Mouse (Mus musculus) kidney, postnatal 25 days (tissue): ENCODE data around the gene Lce1l.
"Not testable (repeated sequence)": the region's sequence is repeated elsewhere in the genome, so short reads cannot be mapped to it uniquely, and the experiment has no call there.

Experiments used
- DNase-seq, 2 experiments: peaks; one replicate each; pipeline ENCODE4 v3.0.0; 2021; ENCODE audit warnings: mixed read lengths in 2 of 2

Gene Lce1l

GRCm38 (mm10) chr3:92851186-92851585 is at the start of gene Lce1l:
Gene Lce1l (minus strand): TSS chr3:92851286.
- DNase-seq = no peak

DNA sequence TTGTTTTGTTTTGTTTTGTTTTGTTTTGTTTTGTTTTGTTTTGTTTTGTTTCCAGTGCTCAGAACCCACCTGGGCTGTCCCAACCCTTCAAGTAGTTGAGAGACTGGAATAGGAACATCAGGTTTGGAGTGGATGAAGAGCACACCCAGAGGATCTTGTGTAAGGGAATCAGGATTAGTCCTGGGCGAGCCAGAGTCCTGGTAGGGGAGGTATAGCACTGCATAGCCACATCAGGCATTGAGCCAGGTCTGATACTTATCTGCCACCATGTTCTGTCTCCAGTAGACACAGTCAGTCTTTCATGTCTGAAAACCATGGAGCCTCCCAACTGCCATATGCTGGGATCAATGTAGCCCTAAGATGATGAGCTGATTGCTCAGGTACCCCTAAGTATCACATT is 43.4 kb upstream of the Lce1l start:
- no peak for DNase-seq

DNA sequence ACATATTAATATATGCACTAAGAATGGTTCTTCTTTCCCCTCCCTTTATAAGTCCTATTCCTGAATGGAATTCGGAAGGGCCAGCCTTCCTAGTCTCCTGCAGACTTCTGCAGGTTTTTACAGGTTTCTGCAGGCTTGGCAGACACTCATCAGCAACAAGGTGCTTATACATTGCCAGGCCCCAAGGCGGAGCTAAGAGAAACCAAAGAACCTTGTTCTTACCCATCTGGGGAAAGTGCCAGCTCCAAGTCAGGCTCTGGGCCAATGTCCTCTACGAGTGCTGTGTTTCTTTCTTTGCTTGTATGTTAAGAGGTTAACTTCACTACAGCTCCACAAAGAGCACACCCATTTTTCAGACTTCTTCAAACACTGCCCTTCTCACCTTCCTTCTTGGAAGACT is 43.0 kb upstream of the Lce1l start:
- DNase-seq = peak; percentile 62 to 66

DNA sequence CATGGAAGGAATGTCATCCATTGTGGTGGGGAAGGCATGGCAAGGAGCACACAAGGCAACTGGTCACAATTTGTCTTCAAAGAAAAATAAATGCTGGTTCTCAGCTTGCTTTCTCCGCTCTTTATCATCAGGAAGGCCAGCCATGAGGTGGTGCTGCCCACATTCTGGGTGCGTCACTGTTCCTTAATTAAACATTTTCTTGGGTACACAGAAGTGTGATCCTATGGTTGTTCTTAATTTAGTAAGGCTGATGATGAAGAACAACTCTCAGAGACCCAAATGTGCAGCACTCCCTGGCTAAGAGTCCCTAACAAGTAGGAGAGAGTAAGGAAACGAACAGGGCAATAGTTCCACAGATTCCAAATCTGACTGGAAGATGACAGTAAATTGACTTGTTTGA is 23.1 kb upstream of the Lce1l start:
- no peak for DNase-seq

DNA sequence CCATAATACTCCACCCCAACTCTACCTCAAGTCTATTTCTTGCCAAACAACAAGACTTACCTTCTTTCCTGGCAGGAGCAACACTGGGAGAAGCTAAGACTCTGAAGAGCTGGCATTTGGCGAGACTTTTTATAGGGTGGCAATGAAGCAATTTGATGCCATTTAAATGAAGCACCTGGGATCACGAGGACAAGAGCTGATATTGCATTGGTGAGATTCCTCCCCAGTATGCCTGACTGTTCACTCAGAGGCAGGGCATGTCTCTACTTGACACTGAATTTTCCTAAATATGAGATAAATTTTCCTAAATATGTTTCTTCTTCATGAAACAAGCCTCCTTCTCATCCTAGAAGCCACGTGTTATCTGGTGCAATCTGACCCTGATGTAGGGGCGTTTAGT is 19.0 kb upstream of the Lce1l start, which contains the start of gene 2310050C09Rik:
TSS of gene 2310050C09Rik (minus strand) at position 101 of the 400 bp plus-strand sequence.
- no peak for DNase-seq

- no peak for DNase-seq
Observed at GRCm38 (mm10) chr3:92827108-92827507, 24.0 kb downstream of the Lce1l start, which contains the start of gene Kprp. Gene Kprp (minus strand): TSS chr3:92827247.

DNA sequence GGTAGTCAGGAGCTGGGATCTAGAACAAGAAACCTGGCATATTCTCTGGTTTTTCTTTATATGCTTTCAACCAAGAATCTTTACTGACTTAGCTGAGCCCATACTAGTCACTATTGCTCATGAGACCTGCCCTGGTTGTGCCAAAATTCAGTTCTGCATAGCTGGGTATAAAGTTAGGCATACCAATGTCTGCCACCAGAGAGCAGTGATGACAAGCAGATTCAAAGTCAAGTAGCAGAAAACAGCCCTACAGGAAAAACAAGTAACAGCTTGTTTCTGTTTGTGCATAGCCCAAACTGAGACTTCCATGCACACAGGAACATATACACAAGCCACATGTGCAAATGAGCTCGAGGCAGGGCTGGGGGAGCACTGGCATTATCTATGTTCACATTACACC is 25.3 kb downstream of the Lce1l start:
- no peak for DNase-seq

- DNase-seq = not testable (repeated sequence)
Observed at GRCm38 (mm10) chr3:92816036-92816435, 35.0 kb downstream of the Lce1l start.

- DNase-seq = no peak
Observed at GRCm38 (mm10) chr3:92815581-92815980, 35.5 kb downstream of the Lce1l start.

- DNase-seq = no peak
Observed at GRCm38 (mm10) chr3:92807791-92808190, 43.3 kb downstream of the Lce1l start, which contains the start of gene Lce1k. Gene Lce1k (minus strand): TSS chr3:92807891.
